Mouse (Mus musculus) intestine, embryonic 16.5 days (tissue): Measurements from ENCODE around the gene Klc3. TPM values are rescaled to one million over a fixed set of nuclear protein-coding genes. Genes with fewer than 3 reads are reported as not detected.

ENCODE experiments used
- microRNA counts: library from miRNA; unstranded; fragments of <30 nt; microRNA quantifications from one replicate; lab custom pipeline; 2016
- microRNA-seq: library from miRNA; unstranded; fragments of <30 nt; microRNA quantifications from one replicate; pipeline ENCODE4, GENCODE M21; 2016
- polyA plus RNA-seq: library from polyadenylated mRNA; unstranded; fragments of >200 nt; fragmentation: Nextera tagmentation; extraction: Ambion mirVana; gene quantifications from 2 replicates; pipeline ENCODE4 v1.2.1, GENCODE M21; 2015

Klc3 gene
- polyA plus RNA-seq, 1 experiment from 2014 or later, result 2.9 TPM

MicroRNAs within 50 kb of the gene (microRNA counts, 519-probe panel; counts per million panel counts)
- 35.7 counts per million for microRNA mmu-miR-343 (lab: Ali Mortazavi, UCI)

Small RNA genes within 50 kb of the gene (microRNA-seq; reads per million reads assigned to microRNA genes)
- gene Mir343, result not detected

Other genes with a start within 250 kb of the Klc3 start
- 3.1 and 3.6 TPM in 2 replicates for gene Gipr, start 238.0 kb downstream of the Klc3 start, polyA plus RNA-seq
- 7.1 and 8.4 TPM in 2 replicates for gene Eml2, start 227.7 kb downstream of the Klc3 start, polyA plus RNA-seq
- gene Gpr4, start 191.6 kb downstream of the Klc3 start, polyA plus RNA-seq, result 1.6 and 2.1 TPM in 2 replicates
- gene Opa3, start 175.8 kb downstream of the Klc3 start, polyA plus RNA-seq, result 40.6 and 40.9 TPM in 2 replicates
- gene Vasp, start 132.3 kb downstream of the Klc3 start, polyA plus RNA-seq, result 106 and 120 TPM in 2 replicates
- gene Ppm1n, start 124.0 kb downstream of the Klc3 start, polyA plus RNA-seq, result 0.29 and 0.32 TPM in 2 replicates
- gene Rtn2, start 121.5 kb downstream of the Klc3 start, polyA plus RNA-seq, result 10.3 and 11.8 TPM in 2 replicates
- gene Fosb, start 94.1 kb downstream of the Klc3 start, polyA plus RNA-seq, result 0.10 and 0.21 TPM in 2 replicates
- gene Ercc1, start 59.3 kb downstream of the Klc3 start, polyA plus RNA-seq, result 45.8 and 51.3 TPM in 2 replicates
- gene Cd3eap, start 44.6 kb downstream of the Klc3 start, polyA plus RNA-seq, result 19.1 and 24.3 TPM in 2 replicates
- gene Ppp1r13l, start 44.4 kb downstream of the Klc3 start, polyA plus RNA-seq, result 3.1 and 4.2 TPM in 2 replicates
- 15.5 and 17.6 TPM in 2 replicates for gene Ercc2, start 22.1 kb downstream of the Klc3 start, polyA plus RNA-seq
- gene Ckm, start 672 bp upstream of the Klc3 start, polyA plus RNA-seq, result 15.3 and 17.6 TPM in 2 replicates
- 3.7 and 4.4 TPM in 2 replicates for gene Mark4, start 54.7 kb upstream of the Klc3 start, polyA plus RNA-seq
- 0.27 and 0.46 TPM in 2 replicates for gene Exoc3l2, start 59.2 kb upstream of the Klc3 start, polyA plus RNA-seq
- 1.4 and 2.0 TPM in 2 replicates for gene Bloc1s3, start 104.3 kb upstream of the Klc3 start, polyA plus RNA-seq
- 147 and 159 TPM in 2 replicates for gene Trappc6a, start 104.3 kb upstream of the Klc3 start, polyA plus RNA-seq
- gene Nkpd1, start 113.7 kb upstream of the Klc3 start, polyA plus RNA-seq, result 0.06 and 0.07 TPM in 2 replicates
- gene Ppp1r37, start 159.0 kb upstream of the Klc3 start, polyA plus RNA-seq, result 15.5 and 18.6 TPM in 2 replicates
- gene Zfp296, start 173.2 kb upstream of the Klc3 start, polyA plus RNA-seq, result 0.42 and 0.64 TPM in 2 replicates
- 132 and 137 TPM in 2 replicates for gene Gemin7, start 173.5 kb upstream of the Klc3 start, polyA plus RNA-seq
- 30.3 and 32.5 TPM in 2 replicates for gene Clasrp, start 200.4 kb upstream of the Klc3 start, polyA plus RNA-seq
- gene Relb, start 225.3 kb upstream of the Klc3 start, polyA plus RNA-seq, result 8.8 and 10.6 TPM in 2 replicates